Mouse (Mus musculus): ENCODE measurements around the gene Zbtb5. TPM values are rescaled to one million over a fixed set of nuclear protein-coding genes. Genes with fewer than 3 reads are reported as not detected.
"Not testable (repeated sequence)": the region's sequence is repeated elsewhere in the genome, so short reads cannot be mapped to it uniquely, and the experiment has no call there.

Gene Zbtb5
- polyA plus RNA-seq, 1 experiment from 2014 or later, result 17.6 TPM

DNA sequence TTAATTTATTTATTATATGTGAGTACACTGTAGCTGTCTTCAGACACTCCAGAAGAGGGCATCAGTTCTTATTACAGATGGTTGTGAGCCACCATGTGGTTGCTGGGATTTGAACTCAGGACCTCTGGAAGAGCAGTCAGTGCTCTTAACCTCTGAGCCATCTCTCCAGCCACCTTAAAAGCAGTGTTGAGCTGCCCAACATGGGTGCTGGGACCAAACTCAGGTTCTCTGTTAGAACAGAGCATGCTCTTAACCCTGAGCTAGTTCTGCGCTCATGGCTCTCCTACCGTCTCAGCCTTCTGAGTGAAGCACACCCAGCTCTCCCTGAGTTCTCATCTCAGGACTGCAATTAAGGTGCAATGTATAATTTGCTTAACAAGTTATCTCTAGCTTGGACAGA is 66.1 kb downstream of the Zbtb5 start:
- not testable (repeated sequence) for H3K27ac ChIP-seq (ENCODE audit: low read length); ATAC-seq (ENCODE audit: insufficient read depth, low FRiP score); H3K9ac ChIP-seq (ENCODE audit: low read length); H3K4me1 ChIP-seq (ENCODE audit: control insufficient read depth, insufficient read depth, low read length); H3K4me3 ChIP-seq (replicated peaks; ENCODE audit: low read length); H3K36me3 ChIP-seq (ENCODE audit: control insufficient read depth, insufficient read depth, low read length); H3K9me3 ChIP-seq (replicated peaks; ENCODE audit: control insufficient read depth, low read length); H3K27me3 ChIP-seq (ENCODE audit: control insufficient read depth, insufficient read depth, low read length); H3K4me2 ChIP-seq (ENCODE audit: low read depth, low read length)
- 88% methylated on average over 2 of the region's 2 CpGs for WGBS

GRCm38 (mm10) chr4:44944426-44945075 is 67.7 kb downstream of the Zbtb5 start:
- Histone ChIP-seq H3K36me3 (ENCODE audit: control insufficient read depth, insufficient read depth, low read length) (no peaks in the 10 kb centered on the region), H3K4me1 (ENCODE audit: control insufficient read depth, insufficient read depth, low read length) (no peaks in the 10 kb centered on the region), H3K27ac (ENCODE audit: low read length) (no peak overlapping the region), H3K4me3 (replicated peaks; ENCODE audit: low read length) (no peak overlapping the region), H3K9ac (ENCODE audit: low read length) (no peak overlapping the region), H3K9me3 (replicated peaks; ENCODE audit: control insufficient read depth, low read length) (no peaks in the 10 kb centered on the region), H3K27me3 (ENCODE audit: control insufficient read depth, insufficient read depth, low read length) (no peaks in the 10 kb centered on the region), H3K4me2 (ENCODE audit: low read depth, low read length) (no peak overlapping the region)
- 82% methylated on average over 10 of the region's 10 CpGs for WGBS
- ATAC-seq (ENCODE audit: insufficient read depth, low FRiP score), result no peak

DNA sequence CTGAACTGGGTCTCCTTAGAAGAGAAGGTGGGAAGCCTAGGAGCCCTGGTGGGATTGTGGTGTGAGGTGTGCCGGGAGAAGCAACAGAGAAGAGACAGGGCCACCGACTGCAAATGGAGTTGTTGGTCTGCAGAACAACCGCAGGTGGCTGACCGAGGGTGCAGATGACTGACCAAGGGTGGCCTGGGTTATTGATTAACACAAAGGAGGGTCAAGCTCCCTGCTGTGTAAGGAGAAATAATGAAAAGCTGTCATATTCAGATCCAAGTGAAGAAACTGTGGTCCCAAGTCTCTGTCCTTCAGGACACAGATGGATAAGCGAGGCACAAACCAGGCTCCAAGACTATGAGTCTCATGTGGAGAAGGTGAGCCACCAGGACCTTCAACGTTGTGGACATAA is 68.7 kb downstream of the Zbtb5 start:
- no peaks in the 10 kb centered on the region for H3K36me3 ChIP-seq (ENCODE audit: control insufficient read depth, insufficient read depth, low read length)
- 71% methylated on average over 6 of the region's 6 CpGs for WGBS
- no peaks in the 10 kb centered on the region for H3K4me1 ChIP-seq (ENCODE audit: control insufficient read depth, insufficient read depth, low read length)
- no peaks in the 10 kb centered on the region for H3K27me3 ChIP-seq (ENCODE audit: control insufficient read depth, insufficient read depth, low read length)
- no peak for ATAC-seq (ENCODE audit: insufficient read depth, low FRiP score)
- no peaks in the 10 kb centered on the region for H3K9me3 ChIP-seq (replicated peaks; ENCODE audit: control insufficient read depth, low read length)
- H3K4me2 ChIP-seq (ENCODE audit: low read depth, low read length), result no peak overlapping the region
- H3K27ac ChIP-seq (ENCODE audit: low read length), result no peak overlapping the region
- no peak overlapping the region for H3K9ac ChIP-seq (ENCODE audit: low read length)
- no peak overlapping the region for H3K4me3 ChIP-seq (replicated peaks; ENCODE audit: low read length)

GRCm38 (mm10) chr4:44942237-44942636 is 70.0 kb downstream of the Zbtb5 start:
- 86% methylated on average over 1 of the region's 1 CpGs for WGBS
- Histone ChIP-seq H3K4me1 (ENCODE audit: control insufficient read depth, insufficient read depth, low read length) (no peaks in the 10 kb centered on the region), H3K4me3 (replicated peaks; ENCODE audit: low read length) (no peak overlapping the region), H3K36me3 (ENCODE audit: control insufficient read depth, insufficient read depth, low read length) (no peaks in the 10 kb centered on the region), H3K27me3 (ENCODE audit: control insufficient read depth, insufficient read depth, low read length) (no peaks in the 10 kb centered on the region), H3K9ac (ENCODE audit: low read length) (no peak overlapping the region), H3K9me3 (replicated peaks; ENCODE audit: control insufficient read depth, low read length) (no peaks in the 10 kb centered on the region), H3K27ac (ENCODE audit: low read length) (no peak overlapping the region), H3K4me2 (ENCODE audit: low read depth, low read length) (no peak overlapping the region)
- ATAC-seq (ENCODE audit: insufficient read depth, low FRiP score), result no peak

Other genes starting within 250 kb of the Zbtb5 start
- gene Grhpr, start 31.0 kb downstream of the Zbtb5 start, polyA plus RNA-seq (2015; fragmentation: Nextera tagmentation; extraction: Ambion mirVana), result 72.0 and 74.2 TPM in 2 replicates
- 32.7 and 38.4 TPM in 2 replicates for gene Polr1e, start 6.2 kb upstream of the Zbtb5 start, polyA plus RNA-seq (2015; fragmentation: Nextera tagmentation; extraction: Ambion mirVana)
- 13.3 and 13.8 TPM in 2 replicates for gene Fbxo10, start 72.2 kb upstream of the Zbtb5 start, polyA plus RNA-seq (2015; fragmentation: Nextera tagmentation; extraction: Ambion mirVana)
- gene Tomm5, start 95.7 kb upstream of the Zbtb5 start, polyA plus RNA-seq (2015; fragmentation: Nextera tagmentation; extraction: Ambion mirVana), result 220 and 253 TPM in 2 replicates
- gene Frmpd1, start 172.5 kb upstream of the Zbtb5 start, polyA plus RNA-seq (2015; fragmentation: Nextera tagmentation; extraction: Ambion mirVana), result 0.95 and 1.6 TPM in 2 replicates

All from stomach, embryonic 16.5 days (tissue).